Mouse (Mus musculus) ES-Bruce4 (cell line): ENCODE results near the gene Pla2g16.

ENCODE experiments used
- CTCF ChIP-seq: IDR thresholded peaks from one replicate; pipeline ENCODE4 v1.8.1; 2011; ENCODE audit warnings: low read depth, low read length
- EP300 ChIP-seq: IDR thresholded peaks from 2 replicates; pipeline ENCODE4 v1.6.1; 2011; ENCODE audit warnings: low read depth, low read length; ENCODE audit not compliant: insufficient read depth
- POLR2A ChIP-seq: IDR thresholded peaks from one replicate; pipeline ENCODE4 v1.8.1; 2011; ENCODE audit warnings: low read length; ENCODE audit not compliant: insufficient read depth

GRCm38 (mm10) chr19:7564457-7564856, 7.2 kb downstream of the Pla2g16 start:
- no peak for TF ChIP-seq EP300
- TF ChIP-seq CTCF, result no peak
- no peak for TF ChIP-seq POLR2A
